Mouse (Mus musculus) bone marrow, adult 2 months (tissue): ENCODE measurements at regions not wholly inside any gene's neighbourhood (a gene's known extent, or its start where the extent isn't known, plus 50 kb on each side); places are given as distances from the start of the nearest gene placed in this dataset.

ENCODE experiments used
- CTCF ChIP-seq: fragments of 200-500 bp; IDR thresholded peaks from 2 replicates; pipeline ENCODE4 v1.5.1; 2011; ENCODE audit warnings: low read length, control low read depth; ENCODE audit not compliant: control insufficient read depth, insufficient read depth
- POLR2A ChIP-seq: fragments of 200-500 bp; IDR thresholded peaks from 2 replicates; pipeline ENCODE4 v1.6.1; 2011; ENCODE audit warnings: low read depth, mild to moderate bottlenecking, control low read depth, low read length, borderline replicate concordance; ENCODE audit not compliant: control insufficient read depth

DNA sequence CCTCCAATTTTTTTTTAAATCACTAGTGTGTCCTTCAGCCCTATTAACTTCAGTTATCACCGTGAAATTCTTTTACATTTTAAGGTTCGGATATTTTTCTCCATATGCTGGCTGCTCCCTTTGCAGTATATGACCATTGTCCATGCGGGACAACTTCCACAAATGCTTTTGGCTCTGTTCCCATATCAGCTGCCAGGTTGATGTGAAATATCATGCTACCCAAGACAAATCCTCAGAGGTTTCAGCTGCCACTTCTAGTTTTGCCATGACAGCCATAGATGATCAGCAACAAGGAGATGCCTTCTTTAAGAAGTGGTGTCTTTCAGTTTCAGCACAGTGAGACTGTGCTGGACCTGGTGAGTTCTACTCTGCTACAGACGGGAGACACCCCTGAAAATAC is 457.2 kb upstream of the Ccdc54 start:
- TF ChIP-seq CTCF (no peak), POLR2A (no peak)
